Mouse (Mus musculus): Measurements from ENCODE around the gene Cmip.

Gene Cmip

GRCm38 (mm10) chr8:117257029-117257820, at the start of gene Cmip:
Gene Cmip (plus strand): TSS chr8:117257064.
- DNase-seq, result peak; percentile 44

GRCm38 (mm10) chr8:117209150-117209549, 47.7 kb upstream of the Cmip start:
- DNase-seq, result no peak

GRCm38 (mm10) chr8:117212100-117212499, 44.8 kb upstream of the Cmip start:
- no peak for DNase-seq

- DNase-seq, result no peak
These were observed 39.1 kb upstream of the Cmip start for GRCm38 (mm10) chr8:117217724-117218123.

- no peak for DNase-seq
These were observed 34.5 kb upstream of the Cmip start for GRCm38 (mm10) chr8:117222396-117222795.

DNA sequence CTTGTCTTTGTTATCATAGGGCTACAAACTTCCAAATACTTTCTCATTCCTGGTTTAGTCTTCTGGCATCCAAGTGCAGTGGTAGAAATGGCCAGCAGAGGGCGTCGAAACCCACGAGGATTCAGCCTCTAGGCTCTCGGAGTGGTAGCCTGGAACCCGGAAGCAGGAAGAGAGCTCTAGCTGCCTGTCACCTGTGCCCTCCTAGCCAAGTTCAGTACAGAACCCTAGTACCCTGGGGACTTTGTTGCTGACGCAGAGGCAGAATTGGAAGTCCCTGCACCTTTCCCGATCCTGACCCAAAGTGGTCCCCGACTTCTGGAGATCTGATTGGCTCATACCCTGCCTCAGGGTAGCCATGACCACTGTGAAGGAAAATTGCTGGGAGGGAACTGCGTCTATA, 32.2 kb upstream of the Cmip start:
- peak; percentile 71 for DNase-seq

DNA sequence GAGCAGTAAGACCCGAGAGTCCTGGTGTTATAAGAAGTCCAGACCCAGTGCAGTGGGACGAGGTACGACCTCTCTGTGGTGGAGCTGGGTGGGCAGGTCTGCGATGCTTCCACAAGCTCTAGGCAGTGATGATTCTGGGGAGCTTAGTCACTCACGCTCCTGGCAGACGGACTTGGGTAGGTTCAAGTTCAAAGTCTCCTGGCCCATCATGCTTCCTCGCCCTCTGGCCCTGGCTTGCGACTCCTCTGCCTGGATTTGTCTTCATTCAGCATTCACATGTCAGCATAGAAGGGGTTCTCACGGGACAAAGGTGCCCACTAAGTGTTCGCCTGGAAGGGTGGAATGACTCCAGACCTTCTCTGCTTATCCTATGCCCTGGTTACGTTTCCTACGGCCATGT, 30.6 kb upstream of the Cmip start:
- no peak for DNase-seq

DNA sequence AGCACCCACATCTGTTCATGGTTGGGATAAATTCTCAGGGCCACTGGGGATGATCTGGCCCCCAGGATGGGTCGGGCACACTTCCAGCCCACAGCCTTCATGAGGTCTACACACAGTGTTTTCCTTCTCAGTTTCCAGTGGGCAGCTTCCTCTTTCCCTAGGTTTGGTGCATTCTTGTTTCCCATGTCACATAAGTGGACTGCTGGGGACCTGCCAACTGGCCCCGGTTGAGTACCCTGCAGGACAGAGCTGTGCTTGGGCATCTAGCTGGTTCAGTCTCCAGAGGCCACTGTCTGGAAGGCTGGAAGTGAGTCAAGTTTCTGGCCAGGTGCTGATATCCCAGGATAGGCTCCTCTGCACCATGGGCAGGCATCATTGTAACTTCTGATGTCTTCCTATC, 29.5 kb upstream of the Cmip start:
- DNase-seq, result no peak

DNA sequence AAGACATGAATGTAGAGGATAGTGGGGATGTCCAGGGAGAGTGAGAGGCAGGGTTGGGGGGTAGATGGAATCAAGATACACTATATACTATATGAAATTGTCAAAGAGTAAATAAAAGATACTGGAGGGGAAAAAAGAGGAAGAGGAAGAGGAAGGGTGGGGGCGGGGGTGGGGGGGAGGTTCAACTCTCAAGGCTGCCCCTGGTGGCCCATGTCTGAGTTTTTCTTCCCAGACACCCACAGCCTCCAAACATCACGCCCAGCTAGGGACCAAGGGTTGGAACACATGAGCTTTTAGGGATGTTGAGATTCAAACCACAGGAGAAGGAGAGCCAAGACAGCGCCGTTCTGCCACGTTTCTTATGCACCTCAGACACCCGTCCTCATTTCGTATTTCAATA, 23.7 kb upstream of the Cmip start:
- no peak for DNase-seq

DNA sequence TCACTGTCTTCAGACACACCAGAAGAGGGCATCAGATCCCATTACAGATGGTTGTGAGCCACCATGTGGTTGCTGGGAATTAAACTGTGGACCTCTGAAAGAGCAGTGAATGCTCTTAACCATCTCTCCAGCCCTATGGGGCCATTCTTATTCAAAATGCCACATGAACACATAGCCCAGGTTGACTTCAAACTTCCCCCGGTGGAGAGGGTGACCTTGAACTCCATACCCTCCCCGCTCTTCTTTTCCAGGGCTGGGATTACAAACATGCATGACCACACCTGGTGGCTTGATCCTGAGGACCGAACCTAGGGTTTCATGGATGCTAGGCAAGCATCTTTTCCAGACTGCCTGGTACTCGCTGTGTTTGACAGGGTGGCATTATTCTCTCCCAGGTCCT, 20.3 kb upstream of the Cmip start:
- no peak for DNase-seq

DNA sequence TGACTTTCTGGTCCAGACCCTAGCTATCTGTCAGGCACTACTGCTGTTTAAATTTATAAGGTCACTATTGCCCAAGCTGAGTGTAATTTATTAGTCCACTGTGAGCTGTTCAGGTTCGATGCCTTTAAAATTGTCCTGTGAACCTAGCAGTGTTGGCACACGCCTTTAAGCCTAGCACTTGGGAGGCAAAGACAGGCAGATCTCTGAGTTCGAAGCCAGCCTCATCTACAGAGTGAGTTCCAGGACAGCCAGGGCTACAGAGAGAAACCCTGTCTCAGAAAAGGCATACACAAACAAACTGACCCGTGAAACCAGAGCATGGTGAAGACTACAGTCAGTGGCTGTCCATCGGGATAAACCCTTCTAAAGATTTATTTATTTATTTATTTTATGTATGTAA, 16.5 kb upstream of the Cmip start:
- DNase-seq, result no peak

GRCm38 (mm10) chr8:117240841-117241494, 15.9 kb upstream of the Cmip start:
- DNase-seq, result no peak

GRCm38 (mm10) chr8:117241848-117242247, 15.0 kb upstream of the Cmip start:
- DNase-seq, result no peak

DNA sequence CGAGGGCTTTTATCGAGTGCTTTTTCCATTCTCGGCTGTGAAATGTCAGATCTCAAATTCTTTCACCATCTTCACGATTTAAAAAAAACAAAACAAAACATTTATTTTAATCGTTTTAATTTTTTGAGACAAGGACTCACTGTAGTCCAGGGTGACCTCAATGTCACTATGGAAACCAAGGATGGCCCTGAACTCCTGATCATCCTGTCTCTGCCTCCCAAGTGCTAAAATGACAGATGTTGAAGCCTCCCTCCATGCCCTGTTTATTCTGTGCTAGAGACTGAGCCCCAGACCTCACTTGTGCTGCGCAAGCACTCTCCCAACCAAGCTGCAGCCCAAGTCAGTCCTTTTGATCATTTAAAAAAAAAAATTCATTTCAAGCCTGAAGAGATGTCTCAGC, 14.6 kb upstream of the Cmip start:
- DNase-seq, result no peak

DNA sequence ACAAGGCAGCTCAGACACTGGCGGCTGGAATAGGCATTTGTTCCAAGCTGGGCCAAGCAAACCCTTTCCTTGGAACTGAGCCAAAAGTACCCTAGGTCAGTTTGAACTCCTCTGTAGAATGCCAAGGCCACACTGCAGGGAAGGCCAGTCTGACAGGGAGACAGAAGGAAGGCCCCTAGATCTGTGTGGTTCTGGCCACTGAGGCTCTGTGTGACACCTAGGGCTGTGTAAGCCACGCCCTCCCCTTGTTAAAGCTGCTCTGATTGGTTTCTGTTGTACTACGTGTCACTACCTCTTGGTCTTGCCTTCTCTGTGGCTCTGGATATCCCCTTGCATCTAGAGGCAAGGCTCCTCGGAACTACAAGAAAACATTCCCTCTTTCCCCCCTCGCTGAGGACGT, 12.3 kb upstream of the Cmip start:
- DNase-seq, result no peak

DNA sequence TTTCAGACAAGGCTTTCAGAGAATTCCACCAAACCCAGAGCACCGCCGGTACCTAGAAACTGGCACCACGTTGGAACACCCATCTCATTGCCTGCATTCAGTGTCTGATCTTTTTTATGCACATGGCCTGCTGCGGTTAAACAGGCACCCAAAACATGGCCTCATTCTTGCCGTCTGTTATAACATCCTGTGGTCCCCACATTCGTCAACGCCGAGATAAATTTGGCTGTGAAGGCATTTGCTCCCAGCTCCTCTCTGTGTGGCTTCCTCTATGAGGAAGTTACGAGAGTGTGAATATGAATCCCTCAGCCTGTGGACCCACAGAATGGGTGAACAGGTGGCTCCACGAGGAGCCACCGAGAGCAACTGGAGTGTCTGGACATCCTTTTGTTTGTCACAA, 8.5 kb upstream of the Cmip start:
- no peak for DNase-seq

DNA sequence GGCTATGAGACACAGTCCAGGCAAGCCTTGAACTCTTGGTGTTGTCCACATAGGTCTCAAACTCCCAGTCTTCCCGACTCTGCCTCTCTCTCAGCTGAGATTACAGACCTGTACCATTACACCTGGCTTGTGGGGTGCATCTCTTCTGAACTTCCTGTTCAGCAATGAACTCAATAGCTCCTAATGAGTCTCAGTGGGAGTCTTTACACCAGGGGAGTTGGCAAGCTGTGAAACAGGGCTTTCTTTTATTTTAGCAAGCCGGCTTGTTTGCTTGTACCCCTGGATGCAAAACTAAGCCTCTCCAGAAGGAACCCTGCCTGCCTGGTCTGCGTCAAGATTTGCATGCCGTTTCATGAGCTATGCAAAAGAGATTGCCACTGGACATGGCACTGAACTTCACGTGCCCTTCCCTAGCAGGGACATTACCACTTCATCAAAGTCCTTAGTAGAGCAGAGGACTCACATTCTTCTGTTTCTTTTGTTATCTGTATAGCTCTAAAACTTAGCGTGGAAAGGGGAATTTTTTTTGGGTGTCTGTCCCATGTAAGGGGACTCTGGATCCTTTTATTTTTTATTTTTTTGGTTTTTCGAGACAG, 5.7 kb upstream of the Cmip start:
- no peak for DNase-seq

DNA sequence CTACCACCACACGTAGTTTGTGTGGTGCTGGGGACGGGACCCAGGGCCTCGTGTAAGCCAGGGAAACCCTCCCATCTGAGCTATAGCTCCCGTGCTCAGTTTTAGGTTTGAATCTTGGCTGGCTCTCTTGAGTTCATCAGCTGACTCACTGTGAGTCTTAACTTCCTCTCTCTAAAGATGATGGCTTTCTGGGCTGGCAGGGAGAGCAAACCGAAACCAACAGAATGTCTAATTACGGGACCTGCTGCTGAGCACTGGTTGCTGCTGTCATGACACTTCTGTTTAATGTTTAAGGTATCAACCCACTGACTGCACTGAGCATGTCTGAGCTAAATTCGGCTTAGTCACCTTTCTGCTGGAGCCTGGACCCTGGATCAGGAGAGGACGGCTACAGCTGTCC, 4.2 kb upstream of the Cmip start:
- DNase-seq, result no peak

GRCm38 (mm10) chr8:117253390-117254269, 3.2 kb upstream of the Cmip start:
- no peak for DNase-seq

DNA sequence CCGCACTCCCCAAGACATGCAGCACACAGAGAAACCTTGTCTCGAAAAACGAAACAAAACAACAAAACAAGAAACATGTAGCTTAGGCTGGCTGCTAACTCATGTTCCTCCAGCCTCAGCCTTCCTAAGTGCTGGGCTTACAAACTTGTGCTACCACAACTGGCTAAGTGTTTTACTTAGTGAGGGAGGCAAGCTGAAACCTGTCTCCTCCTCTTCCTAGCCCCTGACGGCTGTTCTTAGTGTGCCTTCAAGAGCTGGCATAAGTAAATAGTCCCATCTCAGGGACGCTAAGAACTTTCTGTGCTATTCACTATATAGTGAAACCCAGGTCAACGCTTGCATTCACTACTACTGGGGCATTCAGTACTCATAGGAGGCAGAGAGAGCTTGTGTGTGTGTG, 2.4 kb upstream of the Cmip start:
- no peak for DNase-seq

GRCm38 (mm10) chr8:117256292-117256938, 449 bp upstream of the Cmip start:
- peak; percentile 92 for DNase-seq

DNA sequence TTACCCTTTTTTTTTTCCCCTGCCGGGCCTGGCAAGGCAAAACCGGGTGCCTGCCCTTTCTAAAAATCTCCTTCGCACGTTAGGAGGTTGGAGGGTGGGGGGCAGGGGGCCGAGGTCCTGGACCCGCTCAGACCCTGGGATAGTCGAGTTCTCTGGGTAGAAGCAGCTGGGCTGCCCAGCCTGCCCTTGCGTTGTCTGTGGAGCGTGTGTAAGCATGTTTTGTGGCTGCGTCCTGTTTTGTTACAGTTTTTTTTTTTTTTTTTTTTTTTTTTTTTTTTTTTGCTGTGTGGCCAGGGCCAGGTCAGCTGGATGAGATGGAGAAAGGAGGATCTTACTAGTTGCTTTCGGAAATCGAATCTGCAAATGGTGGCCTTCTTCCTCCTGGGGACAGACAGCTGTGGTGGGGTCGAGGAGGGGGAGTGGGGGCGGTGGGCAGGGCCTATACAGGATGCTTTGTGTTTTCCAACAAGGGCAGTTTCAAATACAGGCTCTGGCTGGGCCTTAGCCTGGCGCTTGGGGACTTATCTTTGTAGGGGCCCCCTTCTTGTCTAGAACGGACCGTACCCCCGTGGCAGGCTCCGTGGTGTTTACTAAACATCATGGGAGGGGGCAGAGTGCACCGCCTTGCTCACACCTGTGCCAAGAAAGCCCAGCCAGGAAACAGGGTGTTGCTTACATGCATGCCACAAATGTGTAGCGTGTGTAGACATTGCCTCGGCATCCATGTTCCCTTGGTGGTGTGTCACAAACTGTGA, 1.1 kb downstream of the Cmip start:
- no peak for DNase-seq

All from cerebellum, adult 11 months (tissue).